Mouse (Mus musculus): Measurements from ENCODE around the gene P2ry6.

DNA sequence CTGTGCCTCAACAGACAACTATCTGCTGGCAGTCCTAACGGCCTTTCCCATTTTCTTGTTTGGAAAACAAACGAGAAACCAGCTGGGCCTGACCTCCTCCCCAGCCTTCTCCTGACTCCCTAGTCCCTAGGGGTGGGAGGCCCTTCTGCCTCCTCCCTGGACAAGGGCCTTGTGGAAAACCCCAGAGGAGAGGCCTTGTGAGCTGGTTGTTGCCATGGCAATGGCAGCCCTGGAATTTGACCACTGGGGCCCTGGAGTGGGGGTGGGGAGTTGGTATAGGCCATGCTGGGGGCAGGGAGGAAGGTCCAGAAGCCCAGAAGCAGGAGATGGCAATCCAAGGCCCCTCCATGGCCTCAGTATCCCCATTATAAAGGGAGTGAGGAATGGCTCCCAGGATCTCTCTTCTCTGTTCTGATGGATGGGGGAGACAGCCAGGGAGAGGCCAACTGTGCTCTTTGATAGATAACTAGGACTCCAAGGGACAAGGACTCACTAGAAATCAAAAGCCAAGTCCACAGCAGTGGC, 63.1 kb downstream of the P2ry6 start:
- no peak for TF ChIP-seq GATA1 (IDR thresholded peaks at IDR 0.05; ENCODE audit: borderline replicate concordance, low read length)
- no peak for TF ChIP-seq FLI1 (IDR thresholded peaks at IDR 0.05; ENCODE audit: low read length)

Measured in megakaryocyte, embryonic 14.5 days (primary cell).